Mouse (Mus musculus) 3T3-L1 (cell line): Measurements from ENCODE around the gene Sctr.

Source experiments
- DNase-seq: peaks from one replicate; pipeline ENCODE4 v3.0.0-alpha.2; 2015; ENCODE audit warnings: low read depth, low spot score

Sctr gene

DNA sequence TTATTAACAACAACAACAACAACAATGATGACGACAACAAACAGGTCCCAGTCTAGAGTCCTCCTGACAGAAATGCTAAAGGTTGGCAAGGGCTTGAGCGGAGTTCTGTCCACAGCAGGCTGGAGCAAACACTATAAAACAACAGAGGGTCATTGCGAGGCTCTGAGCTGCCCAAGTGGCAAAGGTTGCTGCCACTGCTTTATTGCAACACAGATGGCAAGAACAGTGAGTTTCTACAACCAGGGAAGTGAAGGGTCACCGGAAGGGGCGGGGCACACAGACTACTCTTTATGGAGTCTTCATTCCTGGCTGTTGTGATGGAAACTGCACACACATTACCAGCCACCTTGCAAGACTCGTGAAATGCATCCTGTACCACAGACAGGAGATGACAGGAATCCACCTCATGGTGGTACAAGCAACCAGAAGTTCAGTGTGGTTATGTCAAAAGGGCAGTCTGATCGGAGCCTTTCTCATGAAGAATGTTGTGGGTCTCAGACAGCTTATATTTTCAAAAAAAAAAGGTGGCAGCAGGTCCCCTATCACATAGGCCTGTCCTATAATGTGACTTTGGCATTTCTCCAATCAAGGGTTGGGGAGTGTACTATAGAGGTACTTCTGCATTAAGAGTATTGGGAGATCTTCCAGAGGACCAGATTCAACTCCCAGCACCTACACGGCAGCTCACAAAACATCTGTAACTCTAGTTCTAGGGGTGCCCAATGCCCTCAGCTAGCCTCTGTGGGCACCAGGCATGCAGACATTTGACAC lies 93.9 kb downstream of the Sctr start:
- no peak for DNase-seq

GRCm38 (mm10) chr1:120101227-120101609 lies 94.5 kb downstream of the Sctr start:
- no peak for DNase-seq

GRCm38 (mm10) chr1:120105556-120105959 lies 98.9 kb downstream of the Sctr start:
- DNase-seq = no peak

GRCm38 (mm10) chr1:120109741-120110432 lies 103.2 kb downstream of the Sctr start:
- no peak for DNase-seq

- DNase-seq = no peak
Measured at GRCm38 (mm10) chr1:120111766-120112165, 105.1 kb downstream of the Sctr start.

- DNase-seq = peak; percentile 36
Measured at GRCm38 (mm10) chr1:120112251-120113187, 105.8 kb downstream of the Sctr start.
